Mouse (Mus musculus): Measurements from ENCODE around the gene Micall1. TPM values are rescaled to one million over a fixed set of nuclear protein-coding genes. Genes with fewer than 3 reads are reported as not detected.
A peak's percentile ranks its signal among the peaks of the same experiment; 100 is the strongest.

The Micall1 gene
- total RNA-seq, 2 experiments from 2014 or later: 11.2 to 14.5 TPM

GRCm38 (mm10) chr15:79123751-79124150 lies 15.1 kb downstream of the Micall1 start:
- Histone ChIP-seq H3K27ac (peak overlapping the region; percentile 83), H3K4me3 (no peak overlapping the region)
- no peak for TF ChIP-seq CTCF (IDR thresholded peaks at IDR 0.05)
- peak; percentile 66 for DNase-seq
- intact Hi-C loops (cut with DNase I): no loop called here

DNA sequence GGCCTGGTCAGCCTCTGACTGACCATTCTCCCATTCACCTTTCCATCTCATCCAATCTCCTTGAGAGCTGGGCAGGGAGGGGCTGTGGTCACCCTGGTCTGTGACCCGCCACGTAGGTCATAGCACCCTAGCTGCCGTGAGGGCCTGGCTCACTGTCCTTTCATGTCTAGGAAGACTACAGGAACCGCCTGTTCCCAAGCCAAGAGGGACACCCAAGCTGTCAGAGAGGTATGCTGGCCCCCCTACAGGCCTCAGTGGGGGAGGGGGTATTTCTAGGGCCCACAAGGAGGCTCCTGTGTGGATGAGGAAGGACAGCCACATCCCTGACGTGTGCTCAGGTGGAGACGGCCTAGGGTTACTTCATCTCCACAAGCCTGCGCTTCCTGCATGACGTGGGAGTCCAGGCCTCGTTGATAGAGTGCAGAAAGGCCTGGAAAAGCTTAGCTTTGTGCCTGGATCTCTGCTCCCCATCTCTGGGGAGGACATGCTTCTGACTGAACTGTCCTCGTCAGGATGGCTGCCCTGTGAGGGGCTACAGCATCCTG lies 15.7 kb downstream of the Micall1 start:
- intact Hi-C loops (cut with DNase I): no loop called here
- no peak for TF ChIP-seq CTCF (IDR thresholded peaks at IDR 0.05)
- peak overlapping the region; percentile 83 for H3K27ac ChIP-seq
- H3K4me3 ChIP-seq: no peak overlapping the region
- no peak for DNase-seq

- Histone ChIP-seq H3K4me3 (no peak overlapping the region), H3K27ac (no peak overlapping the region)
- intact Hi-C loops (cut with DNase I): loop anchor here (2.0 to 5.0 kb wide), 2 partner anchors 22 to 34 kb away; no protein-coding TSS in a partner anchor
- DNase-seq: peak; percentile 72
- TF ChIP-seq CTCF (IDR thresholded peaks at IDR 0.05): peak; percentile 76
Measured at GRCm38 (mm10) chr15:79126217-79126932, 17.7 kb downstream of the Micall1 start.

DNA sequence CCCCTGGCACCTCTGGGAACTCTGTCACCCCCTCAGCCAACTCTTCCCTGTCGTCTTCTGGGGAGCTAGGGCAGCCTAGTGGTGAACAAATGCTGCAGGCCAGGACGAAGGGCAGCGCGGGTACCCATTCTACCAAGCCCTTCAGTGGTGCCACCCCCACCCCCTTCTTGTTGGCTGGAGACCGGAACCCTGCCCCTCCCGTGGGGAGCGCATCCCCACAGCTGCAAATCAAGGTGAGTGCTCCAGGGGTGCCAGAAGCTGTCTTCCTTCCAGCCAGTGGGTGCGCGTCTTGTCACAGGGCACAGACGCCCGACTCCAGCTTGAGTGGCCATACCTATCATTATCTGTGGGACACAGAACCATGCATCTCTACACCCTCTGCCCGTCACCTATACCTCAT lies 18.4 kb downstream of the Micall1 start:
- TF ChIP-seq CTCF (IDR thresholded peaks at IDR 0.05): no peak
- H3K27ac ChIP-seq: no peak overlapping the region
- no peak overlapping the region for H3K4me3 ChIP-seq
- no peak for DNase-seq
- intact Hi-C loops (cut with DNase I): loop anchor here (2.0 to 5.0 kb wide), 2 partner anchors 22 to 35 kb away; no protein-coding TSS in a partner anchor

DNA sequence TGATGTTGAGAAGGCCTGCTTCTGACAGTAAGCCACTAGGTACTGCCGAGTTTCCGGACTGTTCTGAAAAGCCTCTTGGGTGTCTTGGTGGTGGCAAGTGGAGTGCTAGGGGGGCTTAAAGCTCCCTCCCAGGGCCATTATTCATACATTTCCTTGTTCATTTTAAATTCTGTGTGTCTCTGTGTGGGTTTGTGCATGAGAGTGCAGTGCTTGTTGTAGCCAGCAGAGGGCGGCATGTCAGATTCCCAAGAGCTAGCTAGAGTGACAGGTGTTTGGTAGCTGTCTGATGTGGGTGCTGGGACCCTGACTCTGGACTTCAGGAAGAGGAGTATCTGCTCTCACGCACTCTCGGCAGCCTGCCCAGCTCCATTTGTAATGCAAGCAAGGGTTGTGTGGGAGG lies 19.5 kb downstream of the Micall1 start:
- Histone ChIP-seq H3K27ac (no peak overlapping the region), H3K4me3 (no peak overlapping the region)
- DNase-seq: no peak
- intact Hi-C loops (cut with DNase I): loop anchor here (5.0 kb wide), 1 partner anchor 36 kb away; no protein-coding TSS in a partner anchor
- TF ChIP-seq CTCF (IDR thresholded peaks at IDR 0.05): peak; percentile 57

DNA sequence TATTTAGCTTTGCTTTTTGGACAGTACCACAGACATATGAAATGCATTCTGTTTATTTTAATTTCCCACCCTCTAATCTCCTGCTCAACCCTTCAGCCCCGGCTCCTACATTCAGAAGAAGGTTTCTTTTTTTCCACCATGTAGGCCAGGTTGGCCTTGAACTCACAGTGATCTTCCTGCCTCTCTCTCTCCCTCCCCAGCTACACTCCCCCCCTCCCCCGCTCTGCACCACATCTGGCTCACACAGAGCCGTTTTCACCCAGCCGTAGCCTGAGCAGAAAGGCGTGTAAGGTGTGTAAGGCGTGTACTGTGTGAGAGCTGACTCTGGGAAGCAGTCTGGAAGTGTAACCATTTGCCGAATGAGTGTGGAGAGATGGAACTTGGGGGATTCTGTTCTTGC lies 20.6 kb downstream of the Micall1 start:
- H3K4me3 ChIP-seq: no peak overlapping the region
- DNase-seq: no peak
- H3K27ac ChIP-seq: peak overlapping the region; percentile 91
- intact Hi-C loops (cut with DNase I): loop anchor here (5.0 kb wide), 1 partner anchor 37 kb away; no protein-coding TSS in a partner anchor
- no peak for TF ChIP-seq CTCF (IDR thresholded peaks at IDR 0.05)

DNA sequence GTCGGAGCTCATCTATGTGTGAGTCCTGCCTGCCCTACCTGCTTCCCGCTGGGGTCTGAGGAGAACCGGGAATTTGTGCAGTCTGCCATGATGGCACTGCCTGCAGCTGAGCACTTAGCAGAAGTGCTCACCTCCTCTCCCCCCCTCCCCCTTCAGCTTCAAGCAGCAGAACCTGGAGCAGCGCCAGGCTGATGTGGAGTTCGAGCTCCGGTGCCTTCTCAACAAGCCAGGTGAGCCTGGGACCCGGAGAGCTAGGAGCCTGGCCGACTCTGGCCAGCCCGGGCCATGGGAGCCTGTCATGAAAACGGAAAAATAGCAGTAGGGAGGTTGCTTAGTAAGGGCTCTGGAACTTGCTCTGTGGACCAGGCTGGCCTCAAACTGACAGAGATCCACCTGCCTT lies 22.1 kb downstream of the Micall1 start:
- TF ChIP-seq CTCF (IDR thresholded peaks at IDR 0.05): no peak
- DNase-seq: peak; percentile 54
- intact Hi-C loops (cut with DNase I): no loop called here
- H3K27ac ChIP-seq: peak overlapping the region; percentile 91
- no peak overlapping the region for H3K4me3 ChIP-seq

GRCm38 (mm10) chr15:79131442-79131841 lies 22.7 kb downstream of the Micall1 start:
- peak overlapping the region; percentile 91 for H3K27ac ChIP-seq
- TF ChIP-seq CTCF (IDR thresholded peaks at IDR 0.05): no peak
- H3K4me3 ChIP-seq: peak overlapping the region; percentile 56
- intact Hi-C loops (cut with DNase I): no loop called here
- DNase-seq: peak; percentile 91

- intact Hi-C loops (cut with DNase I): no loop called here
- TF ChIP-seq CTCF (IDR thresholded peaks at IDR 0.05): no peak
- Histone ChIP-seq H3K4me3 (no peak overlapping the region), H3K27ac (peak overlapping the region; percentile 91)
- peak; percentile 64 for DNase-seq
Measured at GRCm38 (mm10) chr15:79133191-79133661, 24.5 kb downstream of the Micall1 start.

- Histone ChIP-seq H3K4me3 (no peak overlapping the region), H3K27ac (no peak overlapping the region)
- intact Hi-C loops (cut with DNase I): no loop called here
- no peak for TF ChIP-seq CTCF (IDR thresholded peaks at IDR 0.05)
- no peak for DNase-seq
Measured at GRCm38 (mm10) chr15:79134496-79135270, 26.0 kb downstream of the Micall1 start.

DNA sequence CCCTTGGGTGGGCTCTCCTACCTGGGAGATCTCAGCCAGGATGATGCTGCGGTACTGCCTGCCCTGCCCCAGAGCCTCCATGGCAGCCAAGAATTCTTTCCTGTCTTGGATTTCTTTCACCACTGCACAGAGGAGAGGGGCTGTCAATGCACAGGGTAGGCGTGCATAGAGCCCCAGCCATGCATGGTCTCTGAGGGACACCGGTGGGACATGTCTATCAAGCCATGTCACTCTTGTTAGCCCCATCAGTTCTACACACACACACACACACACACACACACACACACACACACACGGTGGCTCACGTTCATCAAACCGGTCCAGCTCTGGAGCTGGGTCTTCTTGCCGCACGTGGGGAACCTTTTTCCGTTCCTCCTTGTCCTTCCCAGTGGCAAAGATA lies 26.6 kb downstream of the Micall1 start:
- no peak for DNase-seq
- intact Hi-C loops (cut with DNase I): no loop called here
- no peak overlapping the region for H3K4me3 ChIP-seq
- no peak for TF ChIP-seq CTCF (IDR thresholded peaks at IDR 0.05)
- H3K27ac ChIP-seq: no peak overlapping the region

- Histone ChIP-seq H3K27ac (no peak overlapping the region), H3K4me3 (no peak overlapping the region)
- DNase-seq: no peak
- no peak for TF ChIP-seq CTCF (IDR thresholded peaks at IDR 0.05)
- intact Hi-C loops (cut with DNase I): no loop called here
Measured at GRCm38 (mm10) chr15:79135783-79136575, 27.3 kb downstream of the Micall1 start.

Measured in gastrocnemius, adult 2 months (tissue).